Mouse (Mus musculus) A20 (cell line): ENCODE data around the gene Tnfrsf1b.
A peak's percentile ranks its signal among the peaks of the same experiment; 100 is the strongest.

Experiments used
- DNase-seq: peaks from one replicate; pipeline ENCODE4 v3.0.0-alpha.2; 2011; ENCODE audit warnings: low read depth, low spot score

Gene Tnfrsf1b

DNA sequence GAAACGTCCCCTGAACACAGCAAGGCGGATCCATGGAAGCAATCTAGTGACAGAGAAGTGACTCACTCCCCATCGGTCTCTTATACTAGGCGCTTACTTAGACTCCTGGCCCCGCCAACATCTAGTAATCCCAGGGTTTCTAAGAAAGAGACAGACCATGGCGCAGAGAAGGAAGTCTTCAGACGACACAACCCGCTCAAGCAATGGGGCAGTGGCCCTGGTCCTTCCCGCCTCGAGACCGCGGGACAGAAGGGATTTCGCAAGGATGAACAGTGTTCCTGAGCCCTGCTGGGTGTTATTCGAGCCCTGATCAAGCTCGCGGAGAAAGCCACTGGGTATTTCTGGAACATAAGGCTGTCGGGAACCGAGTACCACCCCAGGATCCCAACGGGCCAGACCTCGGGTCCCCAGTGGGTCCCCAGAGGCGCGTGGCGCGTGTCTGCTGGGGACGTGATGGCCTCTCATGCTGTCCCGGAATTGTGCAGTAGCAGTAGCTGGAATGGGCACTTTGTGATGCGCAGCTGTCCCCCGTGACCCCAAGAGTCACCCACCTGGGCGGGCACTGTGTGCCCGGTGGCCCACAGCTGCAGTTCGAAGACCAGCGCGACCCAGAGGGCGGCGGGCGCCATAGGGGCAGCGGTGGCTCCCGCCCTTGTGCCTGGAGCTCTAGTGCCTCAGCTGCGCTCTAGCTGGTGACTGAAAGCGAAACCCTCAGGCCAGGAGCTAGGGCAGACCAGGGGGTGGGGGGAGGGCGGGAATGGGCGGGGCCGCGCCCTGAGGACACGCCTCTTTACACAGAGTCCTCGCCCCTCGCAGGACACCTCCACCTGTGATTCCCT is at the start of gene Tnfrsf1b:
Tnfrsf1b (minus strand) TSS at position 698 of the 839 bp plus-strand sequence.
- peak; percentile 90 for DNase-seq

DNA sequence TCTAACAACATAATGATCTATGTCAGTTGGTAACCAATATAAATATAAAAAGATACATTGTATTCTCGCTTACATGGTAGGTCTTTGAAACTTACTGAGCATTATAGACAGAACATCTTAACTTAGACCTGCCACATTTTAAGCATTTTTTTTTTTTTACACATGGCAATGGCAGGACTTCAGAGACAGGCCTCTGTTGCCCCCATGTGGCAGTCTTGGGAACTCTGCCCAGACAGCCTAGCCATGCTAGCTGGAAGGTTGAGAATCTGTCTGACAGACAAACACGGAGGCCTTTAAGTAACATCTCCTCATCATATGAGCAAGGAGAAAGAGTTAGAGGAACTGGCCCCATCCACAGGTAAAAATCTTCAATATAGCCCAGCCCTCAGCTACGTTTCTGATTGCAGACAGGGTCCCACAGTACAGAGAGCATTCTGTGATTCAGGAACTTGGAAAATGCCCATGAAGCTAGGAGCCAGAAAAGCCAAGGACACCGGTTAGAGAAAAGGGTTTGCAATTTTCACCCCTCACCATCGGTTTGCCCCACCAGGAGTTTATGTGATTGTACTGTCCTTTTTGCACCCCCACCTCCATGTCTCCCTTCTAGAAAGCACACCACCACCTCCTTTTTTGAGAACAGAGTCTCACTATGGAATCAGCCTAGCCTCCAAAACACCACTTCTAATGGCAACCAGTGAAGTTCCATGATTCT is 49.1 kb upstream of the Tnfrsf1b start:
- DNase-seq = peak; percentile 70

DNA sequence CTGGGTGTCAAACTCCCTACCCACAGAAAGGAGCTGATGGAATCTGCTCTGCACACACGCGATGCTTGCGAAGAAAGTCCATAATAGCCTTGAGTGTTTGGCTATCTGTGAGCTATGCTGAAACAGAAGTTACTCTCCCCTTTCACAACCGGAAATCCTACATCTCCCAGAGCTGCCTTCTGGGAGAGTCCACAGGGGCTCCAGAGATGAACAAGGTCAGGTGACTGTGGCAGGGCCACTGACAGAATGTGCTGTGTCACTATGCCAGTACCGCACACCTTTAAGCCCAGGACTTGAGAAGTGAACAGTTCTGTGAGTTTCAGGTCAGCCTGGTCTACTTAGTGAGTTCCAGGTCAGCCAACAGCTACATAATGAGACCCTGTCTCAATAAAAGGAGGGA is 47.9 kb upstream of the Tnfrsf1b start:
- no peak for DNase-seq

DNA sequence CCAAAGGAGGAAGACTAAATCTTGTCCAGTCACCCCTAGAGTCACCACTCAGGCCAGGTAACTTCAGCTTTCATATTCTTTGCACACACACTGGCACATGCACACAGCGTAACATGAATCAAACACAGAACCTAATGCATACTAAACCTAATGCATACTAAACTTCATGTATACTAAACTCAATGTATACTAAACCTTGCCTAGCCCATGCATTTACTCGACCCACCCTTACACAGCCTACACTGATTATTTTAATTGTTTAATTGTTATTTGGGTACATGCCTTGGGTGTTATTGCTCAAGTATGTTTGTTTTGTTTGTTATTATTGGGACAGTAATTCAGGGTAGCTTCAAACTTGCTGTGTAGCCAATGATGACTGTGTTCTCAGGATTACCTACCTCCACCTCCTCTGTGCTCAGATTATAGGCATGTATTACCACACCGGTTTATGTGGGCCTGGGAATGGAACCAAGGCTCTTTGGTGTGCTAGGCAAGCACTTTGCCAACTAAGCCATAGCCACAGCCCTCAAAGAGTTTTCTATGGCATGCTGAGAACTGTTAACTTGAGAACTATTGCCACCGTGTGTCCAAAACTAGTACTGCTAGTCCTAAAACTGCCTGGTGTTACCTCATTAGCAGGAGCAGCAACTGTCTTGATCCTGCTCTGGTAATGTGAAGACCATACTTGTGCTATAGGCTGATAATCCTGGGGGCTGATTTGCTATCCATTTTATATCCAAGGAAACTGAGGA is 39.9 kb upstream of the Tnfrsf1b start:
- DNase-seq = peak; percentile 76

DNA sequence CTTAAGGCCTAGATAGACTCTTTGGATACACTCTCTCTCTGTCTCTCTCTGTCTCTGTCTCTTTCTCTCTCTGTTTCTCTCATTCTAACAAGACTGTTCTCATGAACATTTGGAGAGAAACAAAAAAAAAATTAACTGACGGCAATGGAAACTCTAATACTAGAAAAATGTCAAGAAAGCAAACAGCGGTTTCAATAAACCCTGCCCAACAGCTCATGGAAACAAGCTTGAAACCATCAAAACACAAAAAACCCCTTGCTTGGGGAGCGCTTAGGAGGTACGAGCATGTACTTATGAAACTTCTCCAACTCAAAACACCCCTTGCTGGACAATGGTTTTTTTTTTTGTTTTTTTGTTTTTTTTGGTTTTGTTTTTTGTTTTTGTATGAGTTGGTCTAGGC is 38.0 kb upstream of the Tnfrsf1b start:
- DNase-seq = no peak

DNA sequence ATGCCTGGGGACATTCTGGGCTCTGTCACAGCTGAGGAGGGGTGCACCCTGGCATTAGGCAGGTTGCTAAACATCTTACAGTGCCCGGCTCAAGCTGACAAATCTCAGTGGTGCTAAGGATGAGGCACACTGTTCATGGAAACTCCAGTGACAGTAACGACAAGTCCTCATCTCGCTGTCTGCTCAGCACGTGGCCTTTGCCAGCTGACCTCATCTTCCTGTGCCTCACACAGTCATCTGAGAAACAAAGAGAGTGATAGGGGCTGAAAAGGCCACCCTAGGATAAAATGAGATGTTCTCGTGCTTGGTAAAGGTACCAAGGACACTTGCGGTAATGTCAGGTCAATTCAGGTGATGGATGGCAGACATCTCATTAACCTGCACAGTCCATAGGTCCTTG is 36.8 kb upstream of the Tnfrsf1b start:
- DNase-seq = no peak

DNA sequence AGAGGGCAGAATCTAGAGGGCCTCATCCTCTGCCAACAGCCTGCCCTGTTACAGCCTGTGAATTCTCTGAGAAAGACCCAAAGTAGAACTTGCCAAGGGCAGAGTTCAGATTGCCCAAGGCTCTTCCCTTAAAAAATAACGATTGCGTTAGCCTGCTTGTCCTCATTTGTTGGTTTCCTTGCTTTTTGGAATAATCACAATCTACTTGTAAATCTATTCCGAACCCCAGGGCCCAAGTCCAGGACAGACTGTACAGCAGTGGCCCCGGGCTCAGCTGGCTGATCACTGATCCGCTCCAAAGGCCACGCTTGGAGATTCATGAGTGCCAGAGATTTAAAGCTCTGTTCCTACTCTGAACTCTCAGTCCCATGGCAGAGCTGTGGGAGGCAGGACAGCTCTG is 34.3 kb upstream of the Tnfrsf1b start:
- DNase-seq = no peak

DNA sequence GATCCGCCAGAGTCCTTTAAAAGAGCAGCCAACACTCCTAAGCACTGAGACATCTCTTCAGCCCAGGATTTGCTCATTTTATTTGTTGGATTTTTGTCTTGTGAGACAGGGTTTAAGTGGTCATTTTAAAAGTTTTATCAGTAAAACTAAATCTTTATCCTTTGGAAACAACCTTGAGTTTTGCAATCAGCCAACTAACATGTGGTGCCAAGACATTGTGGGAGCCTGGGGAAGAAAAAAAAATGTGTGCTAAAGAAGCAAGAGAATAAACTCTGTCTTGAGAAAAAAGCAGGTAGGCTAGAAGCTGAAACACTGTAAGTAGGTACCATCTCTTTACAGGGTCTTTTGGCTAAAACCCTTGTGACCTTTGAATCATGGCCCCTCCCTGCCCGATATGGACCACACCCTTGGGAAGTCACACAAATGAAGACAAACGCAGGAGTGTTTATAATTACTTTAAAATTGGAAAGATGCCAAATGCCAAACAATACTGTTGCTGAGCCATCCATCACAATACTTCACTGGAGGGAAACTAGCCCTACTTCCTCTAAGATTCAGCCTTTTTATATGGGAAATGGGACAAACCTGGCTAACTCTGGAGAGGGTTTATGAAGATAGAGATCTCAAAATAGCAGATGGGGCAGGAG is 32.2 kb upstream of the Tnfrsf1b start:
- no peak for DNase-seq

DNA sequence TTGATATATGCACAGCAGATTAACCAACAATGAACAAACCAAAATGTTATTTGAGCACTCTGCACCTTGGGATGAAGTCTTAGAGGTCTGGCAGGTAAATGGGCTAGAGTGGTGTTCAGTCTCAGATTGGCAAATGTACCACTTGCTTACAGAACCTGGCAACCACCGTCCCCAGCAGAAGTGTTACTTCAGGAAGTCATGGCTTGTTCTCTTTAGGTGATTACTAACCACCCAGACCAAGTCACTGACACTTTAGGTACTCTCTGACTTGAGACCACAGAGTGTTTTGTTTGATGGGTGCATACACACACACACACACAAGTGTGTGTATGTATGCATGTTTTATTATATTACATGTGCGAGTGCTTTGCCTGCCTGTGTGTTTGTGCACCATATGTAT is 31.6 kb upstream of the Tnfrsf1b start:
- no peak for DNase-seq

DNA sequence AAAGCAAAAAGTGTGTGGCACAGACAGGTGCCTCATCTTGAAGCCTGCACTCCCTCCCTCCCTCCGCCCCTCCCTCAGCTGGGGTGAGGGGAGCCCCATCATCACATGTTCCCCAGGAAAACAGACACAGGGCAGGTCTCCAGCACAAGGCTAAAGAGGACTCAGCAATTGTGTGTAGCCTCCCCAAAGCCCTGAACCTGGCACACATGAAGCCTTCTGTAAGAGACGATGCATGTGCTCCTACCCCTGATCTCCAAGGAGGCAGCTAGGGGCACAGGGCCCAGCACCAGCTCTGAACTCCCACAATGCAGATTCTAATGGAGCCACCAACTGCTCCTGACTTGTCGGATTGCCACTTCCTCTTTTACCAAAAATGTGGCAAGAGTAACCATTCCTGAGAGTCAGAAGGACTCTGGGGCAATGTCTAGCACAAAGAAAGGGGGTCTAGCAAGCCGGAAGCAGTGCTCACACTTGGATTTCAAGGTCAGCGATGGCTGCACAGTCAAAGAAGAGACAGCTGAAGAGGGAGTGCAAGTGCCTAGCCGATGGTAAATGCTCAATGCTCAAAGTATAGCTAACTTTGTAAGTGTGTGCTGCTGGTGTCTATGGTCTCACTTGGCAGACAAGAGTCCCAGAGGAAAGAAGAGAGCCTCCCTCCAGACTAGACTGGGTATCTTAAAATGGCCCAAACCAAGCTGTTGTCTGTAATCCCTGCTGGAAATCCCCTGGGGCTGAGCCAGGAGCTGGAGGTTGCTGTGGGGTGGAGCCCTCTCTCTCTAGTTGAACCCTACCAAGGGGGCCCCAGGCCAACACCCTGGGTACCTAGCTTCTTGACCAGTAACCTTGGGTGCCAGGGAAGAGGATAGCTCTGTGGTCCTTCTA is 29.9 kb upstream of the Tnfrsf1b start:
- no peak for DNase-seq

DNA sequence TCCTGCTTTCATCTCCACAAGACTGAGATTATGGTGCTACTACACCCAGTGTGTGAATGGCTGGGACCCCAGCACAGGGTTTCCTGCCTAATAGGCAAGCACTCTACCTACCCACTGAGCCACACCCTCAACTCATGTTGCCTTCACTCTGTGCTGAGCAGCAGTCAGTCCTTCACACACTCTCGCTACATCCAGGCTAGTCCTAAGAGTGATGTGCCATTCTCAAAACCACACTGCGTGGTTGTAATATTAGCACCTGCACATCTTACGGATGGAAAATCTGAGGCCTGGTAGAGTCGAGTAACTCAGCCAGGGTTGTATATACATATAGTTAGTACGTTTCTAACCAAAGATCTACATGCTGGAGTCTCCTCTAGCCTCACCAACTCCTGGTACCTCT is 28.2 kb upstream of the Tnfrsf1b start:
- no peak for DNase-seq

DNA sequence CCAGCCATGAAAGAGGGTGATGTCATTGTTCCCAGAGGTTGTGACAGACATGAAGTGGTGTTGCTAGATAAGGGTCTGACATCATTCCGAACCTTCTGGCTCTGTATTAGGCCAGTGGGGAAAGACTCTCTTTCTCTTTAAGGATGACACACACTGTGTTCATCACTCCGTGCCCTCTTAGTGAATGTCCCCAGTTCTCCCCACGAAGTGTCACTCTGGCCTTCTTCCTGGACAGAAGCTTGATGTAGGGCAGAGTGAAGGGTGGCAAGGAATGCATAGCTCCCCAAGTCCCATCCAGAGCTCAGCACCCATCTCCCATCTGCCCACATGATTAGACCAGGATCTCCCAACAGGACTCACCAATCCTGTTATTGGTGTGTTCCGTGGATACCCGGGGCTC is 27.3 kb upstream of the Tnfrsf1b start:
- DNase-seq = no peak

DNA sequence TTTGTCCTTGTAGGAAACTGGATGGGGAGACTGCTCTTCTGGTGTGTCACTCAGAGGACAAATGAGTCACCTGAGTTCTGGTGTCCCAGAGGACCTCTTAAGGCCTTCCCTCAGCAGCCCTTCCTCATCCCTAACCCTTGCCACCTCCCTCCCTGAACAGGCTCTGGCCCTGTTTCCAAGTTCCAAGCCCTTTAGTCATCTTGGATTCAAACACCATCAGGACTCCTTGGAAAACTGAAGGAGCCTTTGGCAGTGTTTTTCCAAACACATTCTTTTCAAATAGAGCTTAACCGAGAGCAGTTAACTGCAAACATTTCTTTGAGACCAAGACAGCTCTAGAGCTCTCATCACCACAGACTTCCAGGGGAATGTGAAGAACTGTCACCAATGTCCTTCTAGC is 26.1 kb upstream of the Tnfrsf1b start:
- DNase-seq = no peak

DNA sequence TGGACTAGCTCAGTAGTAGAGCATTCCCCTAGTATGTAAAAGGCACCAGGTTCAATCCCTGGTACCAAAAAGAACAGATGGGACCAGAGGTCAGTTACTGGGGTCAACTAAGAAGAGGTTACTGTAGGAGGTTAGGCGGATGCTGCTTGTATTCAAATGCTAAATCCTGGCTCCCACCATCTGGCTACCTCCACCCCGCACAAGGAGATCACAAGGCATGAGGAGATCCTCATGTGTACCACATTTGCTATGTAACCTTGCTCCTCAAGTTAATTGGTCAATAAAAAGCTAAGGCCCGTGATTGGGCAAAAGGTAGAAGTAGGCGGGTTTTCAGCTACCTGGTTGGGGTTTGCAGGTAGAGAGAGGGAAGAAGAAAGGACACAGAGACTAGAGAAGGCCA is 25.0 kb upstream of the Tnfrsf1b start:
- DNase-seq = no peak

DNA sequence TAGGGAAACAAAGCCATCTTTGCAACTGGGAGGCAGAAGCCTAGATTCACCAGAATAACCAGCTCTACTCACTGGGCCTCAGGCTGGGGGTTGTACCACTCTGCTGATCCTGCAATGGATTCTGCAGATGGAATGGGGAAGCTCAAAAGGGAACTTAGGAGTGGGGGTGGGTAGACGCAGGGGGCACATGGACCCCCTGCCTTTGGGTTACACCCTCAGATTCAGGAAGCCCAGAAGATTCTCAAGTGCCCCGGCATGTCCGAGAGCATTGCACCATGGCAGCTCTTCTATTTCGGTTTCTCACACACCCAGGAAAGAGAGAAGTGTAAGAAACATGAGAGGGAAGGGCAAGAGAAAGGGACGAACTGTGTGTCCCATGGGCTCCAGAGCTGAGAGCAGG is 23.5 kb upstream of the Tnfrsf1b start:
- DNase-seq = no peak

DNA sequence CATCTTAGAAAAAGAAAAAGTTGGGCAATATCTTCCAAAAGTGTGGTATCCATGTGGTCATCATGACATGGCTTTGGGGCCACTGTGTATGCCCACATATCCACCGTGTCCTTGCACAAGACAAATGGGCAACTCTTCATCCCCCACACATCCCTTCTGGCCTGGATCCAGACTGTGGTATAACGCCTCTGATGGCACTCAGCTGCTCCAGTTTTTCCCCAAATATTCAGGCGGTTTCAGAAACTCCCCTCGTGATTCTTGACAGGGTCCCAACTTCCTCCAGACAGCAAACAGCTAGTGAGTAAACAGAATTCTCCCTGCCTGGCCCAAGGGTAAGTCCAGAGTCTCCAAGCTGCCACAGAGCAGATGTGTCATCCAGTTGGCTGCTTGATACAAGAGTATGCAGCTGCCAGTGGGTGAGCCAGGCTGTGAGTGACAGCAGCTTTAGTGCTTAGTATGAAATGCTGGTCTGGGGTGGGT is 21.0 kb upstream of the Tnfrsf1b start:
- DNase-seq = no peak

DNA sequence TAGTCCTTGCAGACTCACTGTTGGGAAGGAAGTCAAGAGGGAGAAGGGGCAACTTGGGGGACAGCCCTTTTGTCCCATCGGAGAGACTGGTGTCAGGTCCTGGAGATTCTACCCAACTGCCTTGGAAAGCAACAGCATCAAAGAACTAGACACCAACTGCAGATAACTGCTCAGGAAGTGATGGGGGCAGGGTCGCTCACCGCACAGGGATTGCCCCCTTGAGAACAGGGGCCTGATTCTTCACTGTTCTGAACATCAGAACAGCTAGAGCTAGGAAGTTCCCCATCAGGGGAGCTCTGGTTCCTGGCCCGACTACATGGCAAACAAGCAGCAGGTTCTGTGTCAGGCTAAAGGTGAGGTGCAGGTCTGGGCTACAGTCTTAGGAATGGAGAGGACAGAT is 19.8 kb upstream of the Tnfrsf1b start:
- DNase-seq = no peak

DNA sequence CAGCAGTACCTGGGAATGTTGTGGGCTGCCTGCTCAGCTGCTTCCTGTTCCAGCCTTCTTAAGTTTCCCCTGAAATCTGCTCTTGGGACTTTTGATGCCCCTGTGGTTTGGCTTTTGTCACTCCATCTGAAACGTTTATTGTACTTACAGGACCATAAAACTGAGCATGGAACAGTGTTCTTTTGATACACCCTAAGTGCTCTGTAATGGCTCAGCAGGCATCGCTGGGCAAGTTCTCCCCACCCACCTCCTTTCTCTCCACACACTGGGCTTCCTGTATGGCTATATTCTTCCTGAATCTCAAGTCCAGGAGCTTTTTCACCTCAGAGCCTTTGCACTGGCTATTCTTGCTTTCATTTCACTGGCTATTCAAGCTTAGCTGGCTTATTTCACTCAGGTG is 18.1 kb upstream of the Tnfrsf1b start:
- no peak for DNase-seq

DNA sequence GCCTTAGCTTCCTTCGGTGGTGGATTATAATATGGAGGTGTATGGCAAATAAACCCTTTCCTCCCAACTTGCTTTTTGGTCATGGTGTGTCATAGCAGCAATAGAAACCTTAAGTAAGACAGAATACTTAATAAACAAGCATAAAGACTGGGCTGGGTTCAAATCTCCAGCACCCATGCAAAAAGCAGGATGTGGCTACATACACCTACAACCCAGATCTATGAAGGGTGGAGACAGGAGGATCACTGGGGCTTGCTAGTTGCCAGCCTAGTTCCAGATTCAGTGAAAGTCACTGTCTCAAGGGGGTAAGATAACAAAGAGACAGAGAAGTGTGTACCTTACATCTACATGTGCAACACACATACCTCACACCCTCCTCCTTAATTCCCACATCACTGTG is 16.9 kb upstream of the Tnfrsf1b start:
- no peak for DNase-seq

DNA sequence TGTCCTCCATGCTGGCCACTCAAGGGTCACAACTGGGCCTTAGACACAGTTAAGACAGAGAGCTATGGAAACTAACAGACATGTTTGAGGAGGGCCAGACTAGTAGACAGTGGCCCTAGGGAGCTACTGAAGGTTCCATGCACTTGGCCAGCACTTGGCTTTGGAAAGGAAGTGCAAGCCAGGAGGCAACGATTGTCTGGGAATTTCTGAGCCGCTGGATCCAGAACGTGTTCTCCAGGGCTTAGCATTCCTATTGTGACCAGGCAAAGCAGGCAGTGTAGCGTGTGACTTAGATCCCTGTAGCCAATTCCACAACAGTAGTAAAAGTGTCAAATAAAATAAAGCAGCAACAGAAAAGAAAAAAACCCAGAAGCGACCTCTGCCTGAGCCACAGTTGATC is 14.1 kb upstream of the Tnfrsf1b start:
- no peak for DNase-seq
